ENCODE assay signal across 8 mouse cellular contexts in the genomic region with DNA sequence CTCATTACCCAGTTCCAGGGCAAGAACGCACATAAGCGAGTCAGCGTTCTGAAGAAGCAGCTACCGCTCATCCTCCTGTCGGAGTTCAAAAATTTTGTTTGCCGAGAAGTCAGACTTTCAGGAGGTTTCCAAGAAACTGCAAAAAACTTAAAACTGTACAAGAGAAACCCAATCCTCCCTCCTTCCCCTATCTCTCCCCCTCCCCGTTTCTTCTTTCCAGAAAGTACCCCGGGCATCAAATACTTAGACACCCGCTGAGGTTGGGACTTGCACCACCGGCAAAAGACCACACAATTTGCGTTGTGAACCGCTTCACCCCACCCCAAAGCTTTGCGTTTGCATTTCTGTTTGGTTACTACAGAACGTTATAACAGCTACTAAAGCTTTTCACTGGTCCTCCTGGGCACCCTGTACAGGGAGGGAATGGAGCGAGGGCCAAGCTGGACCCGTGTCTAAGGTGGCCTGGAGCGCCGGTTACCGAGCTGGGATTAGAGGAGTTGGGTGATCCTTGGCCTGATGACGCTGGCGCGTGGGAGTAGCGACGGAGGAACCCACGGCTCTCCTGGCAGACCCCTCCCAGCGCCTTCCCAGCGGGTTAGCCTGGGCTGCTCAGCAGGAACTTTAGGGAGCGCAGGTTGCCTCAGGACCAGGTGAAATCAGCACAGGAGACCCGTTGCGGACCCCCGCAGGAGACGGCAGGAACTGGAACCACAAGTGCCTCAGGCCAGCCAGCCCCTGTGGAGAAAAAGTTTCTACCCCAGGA. TPM values are rescaled to one million over a fixed set of nuclear protein-coding genes. Genes with fewer than 3 reads are reported as not detected.
DNase-seq lines count a peak whose midpoint lies in the region; ATAC-seq lines count a peak whose summit lies in the region.

No protein-coding gene starts in this region.

- intact Hi-C loops in left cerebral cortex, postnatal 36 days (cut with DNase I), result no loop called here

- peak overlapping the region; percentile 64 for H3K4me3 ChIP-seq in megakaryocyte, embryonic 14.5 days (replicated peaks)
- peak overlapping the region; percentile 29 for H3K4me3 ChIP-seq in embryonic facial prominence, embryonic 12.5 days
- H3K4me3 ChIP-seq in limb, embryonic 13.5 days, result peak overlapping the region; percentile 40

- H3K4me2 ChIP-seq in embryonic facial prominence, embryonic 12.5 days (replicated peaks), result peak overlapping the region; percentile 57
- H3K4me2 ChIP-seq in limb, embryonic 13.5 days (replicated peaks), result peak overlapping the region; percentile 64

- H3K36me3 ChIP-seq in megakaryocyte, embryonic 14.5 days (replicated peaks; ENCODE audit: low read length), result no peaks in the 10 kb centered on the region
- no peaks in the 10 kb centered on the region for H3K36me3 ChIP-seq in embryonic facial prominence, embryonic 12.5 days
- H3K36me3 ChIP-seq in limb, embryonic 13.5 days, result no peaks in the 10 kb centered on the region

- ATAC-seq in megakaryocyte, adult 5-6 weeks (ENCODE audit: poor library complexity, severe bottlenecking), result no peak
- ATAC-seq in embryonic facial prominence, embryonic 12.5 days (ENCODE audit: insufficient number of reproducible peaks, insufficient read depth, low FRiP score, low TSS enrichment), result 0 out of 2 replicates have a peak, but pooled peaks have one; percentile 52
- ATAC-seq in limb, embryonic 13.5 days (ENCODE audit: low FRiP score, low read depth), result peak; percentile 44; the same call in 1 of the 2 replicates

- H3K27ac ChIP-seq in embryonic facial prominence, embryonic 12.5 days, result no peak overlapping the region
- no peak overlapping the region for H3K27ac ChIP-seq in limb, embryonic 13.5 days

- DNase-seq in heart, postnatal 4 days, result peak; percentile 39
- peak; percentile 33 for DNase-seq in neural tube, embryonic 10.5 days (ENCODE audit: extremely low spot score, low spot score)
- DNase-seq in left cerebral cortex, postnatal 36 days (ENCODE audit: low spot score in 2 of 2), result no peak
- DNase-seq in layer of hippocampus, postnatal 10 days (ENCODE audit: low spot score in 2 of 2), result no peak

- H3K9me3 ChIP-seq in megakaryocyte, embryonic 14.5 days, result peaks cover 17% of the 10 kb centered on the region
- no peaks in the 10 kb centered on the region for H3K9me3 ChIP-seq in embryonic facial prominence, embryonic 12.5 days
- H3K9me3 ChIP-seq in limb, embryonic 13.5 days, result no peaks in the 10 kb centered on the region

- peaks cover 81% of the 10 kb centered on the region for H3K27me3 ChIP-seq in megakaryocyte, embryonic 14.5 days (replicated peaks)
- peaks cover 21% of the 10 kb centered on the region for H3K27me3 ChIP-seq in embryonic facial prominence, embryonic 12.5 days
- peaks cover 38% of the 10 kb centered on the region for H3K27me3 ChIP-seq in limb, embryonic 13.5 days

- WGBS in embryonic facial prominence, embryonic 12.5 days, result 10% methylated on average over 32 of the region's 32 CpGs
- WGBS in limb, embryonic 13.5 days, result 13% methylated on average over 32 of the region's 32 CpGs

- 0 out of 2 replicates have a peak overlapping the region, but pooled peaks have one; percentile 5 for H3K9ac ChIP-seq in embryonic facial prominence, embryonic 12.5 days
- H3K9ac ChIP-seq in limb, embryonic 13.5 days, result peak overlapping the region; percentile 43; the same call in 1 of the 2 replicates

- peaks cover 9% of the 10 kb centered on the region for H3K4me1 ChIP-seq in megakaryocyte, embryonic 14.5 days
- peaks cover 5% of the 10 kb centered on the region for H3K4me1 ChIP-seq in embryonic facial prominence, embryonic 12.5 days
- peaks cover 33% of the 10 kb centered on the region for H3K4me1 ChIP-seq in limb, embryonic 13.5 days

RNA-seq across cellular contexts. Expression of gene Hnrnpk, which starts 49.7 kb away (rescaled TPM):
- 91.3 and 488 TPM in 2 replicates for polyA plus RNA-seq in megakaryocyte, embryonic 14.5 days (2012; ENCODE audit: insufficient read depth, low replicate concordance)
- 665 and 701 TPM in 2 replicates for total RNA-seq in megakaryocyte, adult 5-6 weeks (2015)
- 1,381 and 1,571 TPM in 2 replicates for total RNA-seq in megakaryocyte, adult 5-6 weeks (2017)
- polyA plus RNA-seq in embryonic facial prominence, embryonic 12.5 days (2016; fragmentation: Nextera tagmentation; extraction: Ambion mirVana), result 1,844 and 1,972 TPM in 2 replicates
- total RNA-seq in heart, postnatal 4 days (2021), result 100 to 1,000 TPM; 898 to 905 TPM
- 1,793 and 1,850 TPM in 2 replicates for polyA plus RNA-seq in limb, embryonic 13.5 days (2015; fragmentation: Nextera tagmentation; extraction: Ambion mirVana)
- total RNA-seq in left cerebral cortex, postnatal 36 days (2021), result 100 to 1,000 TPM; 576 to 584 TPM
- total RNA-seq in layer of hippocampus, postnatal 10 days (2021), result 100 to 1,000 TPM; 758 to 769 TPM

RNA-seq across cellular contexts. Expression of gene Rmi1, which starts 50.8 kb away (rescaled TPM):
- polyA plus RNA-seq in megakaryocyte, embryonic 14.5 days (2012; ENCODE audit: insufficient read depth, low replicate concordance), result 0.42 and 2.8 TPM in 2 replicates
- 40.6 and 46.0 TPM in 2 replicates for total RNA-seq in megakaryocyte, adult 5-6 weeks (2015)
- 23.6 and 25.5 TPM in 2 replicates for total RNA-seq in megakaryocyte, adult 5-6 weeks (2017)
- 29.5 and 31.4 TPM in 2 replicates for polyA plus RNA-seq in embryonic facial prominence, embryonic 12.5 days (2016; fragmentation: Nextera tagmentation; extraction: Ambion mirVana)
- 10 to 100 TPM; 12.0 to 14.1 TPM for total RNA-seq in heart, postnatal 4 days (2021)
- 25.2 and 27.5 TPM in 2 replicates for polyA plus RNA-seq in limb, embryonic 13.5 days (2015; fragmentation: Nextera tagmentation; extraction: Ambion mirVana)
- total RNA-seq in left cerebral cortex, postnatal 36 days (2021), result 10 to 100 TPM; 11.6 to 13.8 TPM
- total RNA-seq in layer of hippocampus, postnatal 10 days (2021), result 10 to 100 TPM; 14.5 to 15.2 TPM

Comparison
In these comparisons a context has a peak if more than half of its experiments do, and no peak if none do; other contexts are left out.
1. DNase-seq: peak in heart, postnatal 4 days (single experiment) and neural tube, embryonic 10.5 days (single experiment); none in left cerebral cortex, postnatal 36 days (0 of 2) and layer of hippocampus, postnatal 10 days (0 of 2).
2. Peak in every context shown above with its lines, with median percentiles within 50 percentile points of each other: H3K4me3 ChIP-seq.